Mouse (Mus musculus) lung, embryonic 14.5 days (tissue): ENCODE results near the gene Zswim1. TPM values are rescaled to one million over a fixed set of nuclear protein-coding genes. Genes with fewer than 3 reads are reported as not detected.
"Not testable (repeated sequence)": the region's sequence is repeated elsewhere in the genome, so short reads cannot be mapped to it uniquely, and the experiment has no call there.

Experiments used
- ATAC-seq: fragments of 200-750 bp; cut with Nextera tagmentation; 2 replicates; pipeline ENCODE4 v1.8.0; 2017; ENCODE audit warnings: mild to moderate bottlenecking, moderate TSS enrichment, moderate library complexity; ENCODE audit not compliant: insufficient read depth
- DNase-seq: peaks from one replicate; pipeline ENCODE4 v3.0.0-alpha.2; 2015
- H3K27ac ChIP-seq: fragments of 300-500 bp; sonication (generic); 2 replicates; pipeline ENCODE4 v1.5.1; 2014; ENCODE audit warnings: low read depth, mild to moderate bottlenecking, moderate library complexity
- H3K27me3 ChIP-seq: fragments of 300-500 bp; sonication (generic); 2 replicates; pipeline ENCODE4 v1.6.1; 2014; ENCODE audit warnings: low read length, control low read depth; ENCODE audit not compliant: insufficient read depth
- H3K36me3 ChIP-seq: fragments of 300-500 bp; sonication (generic); 2 replicates; pipeline ENCODE4 v1.6.1; 2014; ENCODE audit warnings: control low read depth; ENCODE audit not compliant: insufficient read depth
- H3K4me1 ChIP-seq: fragments of 300-500 bp; sonication (generic); 2 replicates; pipeline ENCODE4 v1.6.1; 2014; ENCODE audit warnings: antibody characterized with exemption, control low read depth; ENCODE audit not compliant: insufficient read depth
- H3K4me2 ChIP-seq: fragments of 300-500 bp; sonication (generic); 2 replicates; pipeline ENCODE4 v1.6.1; 2014; ENCODE audit warnings: mild to moderate bottlenecking
- H3K4me3 ChIP-seq: fragments of 300-500 bp; sonication (generic); 2 replicates; pipeline ENCODE4 v1.5.1; 2014; ENCODE audit warnings: low read depth, low read length
- H3K9ac ChIP-seq: fragments of 300-500 bp; sonication (generic); 2 replicates; pipeline ENCODE4 v1.6.1; 2014
- H3K9me3 ChIP-seq: fragments of 300-500 bp; sonication (generic); 2 replicates; pipeline ENCODE4 v1.6.1; 2016; ENCODE audit warnings: low read depth, low read length, control low read depth
- CTCF ChIP-seq: IDR thresholded peaks from 2 replicates; pipeline ENCODE4 v1.5.1; 2016; ENCODE audit warnings: antibody characterized with exemption, low read depth
- WGBS: fragments of 180-500 bp; shearing (Covaris S2); extraction: QIAGEN DNeasy Blood & Tissue Kit; methylation state at CpG from one replicate; pipeline ENCODE4 v1.1.7; 2014; 5-methylcytosine and 5-hydroxymethylcytosine counted together
- polyA plus RNA-seq: library from polyadenylated mRNA; unstranded; fragments of >200 nt; fragmentation: Nextera tagmentation; extraction: Ambion mirVana; gene quantifications from 2 replicates; pipeline ENCODE4 v1.2.1, GENCODE M21; 2014

Gene Zswim1
- polyA plus RNA-seq, 1 experiment from 2014 or later = 21.1 TPM

DNA sequence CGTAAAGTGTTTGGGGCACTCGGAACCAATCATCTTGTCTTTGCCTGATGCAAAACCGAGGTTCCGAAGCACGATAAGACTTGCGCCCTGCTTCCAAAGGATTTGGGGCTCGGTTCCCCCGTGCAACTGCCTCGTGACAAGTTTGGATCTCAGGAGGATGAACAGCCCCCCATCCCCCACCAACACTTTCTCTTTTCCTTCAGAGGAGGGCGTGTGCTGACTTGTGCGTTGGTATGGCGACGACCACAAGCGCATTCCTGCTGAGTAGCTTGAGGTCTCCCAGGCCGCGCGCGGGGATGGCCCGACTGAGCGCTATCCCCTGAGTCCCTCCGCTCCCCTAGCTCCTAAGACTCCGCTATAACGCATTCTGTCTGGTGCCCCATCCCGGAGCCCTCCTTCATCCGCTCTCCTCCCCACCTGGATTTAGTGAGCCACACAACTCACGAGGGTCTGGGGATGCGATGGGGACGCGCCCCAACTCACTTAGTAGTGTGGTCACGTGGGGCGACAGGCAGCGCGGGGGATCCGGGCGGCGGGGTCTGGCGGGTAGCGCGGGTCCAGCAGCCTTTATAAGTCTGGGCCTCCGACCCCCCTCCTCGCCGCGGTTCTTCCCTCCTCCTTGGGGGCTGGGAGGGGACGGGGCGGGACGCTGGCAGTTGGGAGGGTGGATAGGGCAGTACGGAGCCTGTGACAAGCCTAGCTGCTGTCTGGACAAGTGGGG, 34.8 kb downstream of the Zswim1 start, which contains the start of gene Pltp:
Pltp (minus strand) TSS at position 611 of the 721 bp plus-strand sequence.
- Histone ChIP-seq H3K4me3 (peak within 1 kb of the TSS; percentile 63), H3K36me3 (peaks cover 14% of the 10 kb centered on the region), H3K9me3 (no peaks in the 10 kb centered on the region), H3K9ac (peak within 1 kb of the TSS; percentile 57), H3K27ac (peak within 1 kb of the TSS; percentile 71), H3K4me2 (peak within 1 kb of the TSS; percentile 98), H3K4me1 (peaks cover 25% of the 10 kb centered on the region), H3K27me3 (peaks cover 6% of the 10 kb centered on the region; the same call in 1 of the 2 replicates)
- DNase-seq (peak; percentile 84), ATAC-seq (peak; percentile 77)
- under 1% methylated on average over 40 of the region's 47 CpGs for WGBS
- no peak for TF ChIP-seq CTCF

DNA sequence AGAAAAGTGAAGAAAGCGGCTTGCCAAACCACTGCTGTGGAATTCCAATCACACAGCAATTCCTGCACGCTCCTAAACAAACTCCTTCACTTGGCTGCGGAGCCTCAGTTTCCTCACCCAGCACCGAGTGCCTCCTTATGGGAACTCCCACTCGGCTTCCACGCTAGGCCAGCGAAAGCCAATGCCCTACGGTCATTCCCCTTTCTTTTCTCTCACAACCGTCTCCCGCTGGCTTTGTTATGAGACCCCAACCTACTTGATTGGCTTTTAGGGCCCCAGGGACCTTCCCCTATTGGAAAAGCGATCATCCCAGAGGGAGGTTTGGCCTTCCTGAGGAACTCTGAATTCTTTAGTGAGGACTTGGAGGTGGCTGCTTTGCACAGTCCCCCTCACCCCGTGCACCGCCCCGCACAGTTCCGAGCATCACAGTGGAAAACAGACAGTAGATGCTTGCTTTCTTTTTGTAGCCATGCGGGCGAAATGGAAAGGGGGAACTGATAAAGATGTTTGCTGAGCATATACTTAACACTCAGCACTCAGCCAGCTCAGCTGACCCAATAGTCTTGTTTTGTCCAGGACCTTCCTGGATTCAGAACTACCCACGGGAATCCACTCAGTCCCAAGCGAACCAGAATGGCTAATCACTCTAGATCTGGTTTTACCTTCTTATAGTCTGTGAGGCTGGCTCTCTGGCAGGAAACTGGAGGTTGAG, 35.5 kb downstream of the Zswim1 start:
- Histone ChIP-seq H3K27me3 (peaks cover 6% of the 10 kb centered on the region; the same call in 1 of the 2 replicates), H3K27ac (peak overlapping the region; percentile 71), H3K9ac (peak overlapping the region; percentile 57), H3K4me3 (peak overlapping the region; percentile 63), H3K4me2 (peak overlapping the region; percentile 98), H3K4me1 (peaks cover 32% of the 10 kb centered on the region), H3K9me3 (no peaks in the 10 kb centered on the region), H3K36me3 (peaks cover 7% of the 10 kb centered on the region; the same call in 1 of the 2 replicates)
- 8% methylated on average over 19 of the region's 19 CpGs for WGBS
- no peak for DNase-seq
- no peak for ATAC-seq
- no peak for TF ChIP-seq CTCF

DNA sequence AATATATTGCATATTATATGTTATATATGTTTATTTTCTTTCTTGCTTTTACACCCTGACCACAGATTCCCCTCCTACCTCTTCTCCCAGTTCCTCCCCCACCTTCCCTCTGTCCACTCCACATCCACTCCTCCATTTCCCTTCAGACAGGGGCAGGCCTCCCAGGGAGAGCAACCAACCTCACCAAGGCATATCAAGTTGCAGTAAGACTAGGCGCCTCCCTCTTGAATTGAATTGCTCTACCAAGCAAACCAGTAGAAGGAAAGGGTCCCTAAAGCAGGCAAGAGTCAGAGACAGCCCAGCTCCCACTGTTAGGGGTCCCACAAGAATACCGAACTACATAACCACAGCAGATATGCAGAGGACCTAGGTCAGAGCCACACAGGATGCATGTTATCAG, 36.7 kb downstream of the Zswim1 start:
- Histone ChIP-seq H3K9ac (no peak overlapping the region), H3K27me3 (peaks cover 6% of the 10 kb centered on the region; the same call in 1 of the 2 replicates), H3K4me1 (peaks cover 32% of the 10 kb centered on the region), H3K4me2 (no peak overlapping the region), H3K36me3 (no peaks in the 10 kb centered on the region), H3K4me3 (no peak overlapping the region), H3K9me3 (no peaks in the 10 kb centered on the region), H3K27ac (no peak overlapping the region)
- DNase-seq = no peak
- TF ChIP-seq CTCF = no peak
- no peak for ATAC-seq
- WGBS = 46% methylated on average over 2 of the region's 2 CpGs

GRCm38 (mm10) chr2:164859640-164860432, 37.4 kb downstream of the Zswim1 start:
- Histone ChIP-seq H3K9ac (no peak overlapping the region), H3K4me3 (no peak overlapping the region), H3K27me3 (peaks cover 6% of the 10 kb centered on the region; the same call in 1 of the 2 replicates), H3K4me1 (peaks cover 31% of the 10 kb centered on the region), H3K9me3 (no peaks in the 10 kb centered on the region), H3K36me3 (no peaks in the 10 kb centered on the region), H3K27ac (no peak overlapping the region), H3K4me2 (no peak overlapping the region)
- DNase-seq (no peak), ATAC-seq (no peak)
- no peak for TF ChIP-seq CTCF
- WGBS = 60% methylated on average over 9 of the region's 9 CpGs

DNA sequence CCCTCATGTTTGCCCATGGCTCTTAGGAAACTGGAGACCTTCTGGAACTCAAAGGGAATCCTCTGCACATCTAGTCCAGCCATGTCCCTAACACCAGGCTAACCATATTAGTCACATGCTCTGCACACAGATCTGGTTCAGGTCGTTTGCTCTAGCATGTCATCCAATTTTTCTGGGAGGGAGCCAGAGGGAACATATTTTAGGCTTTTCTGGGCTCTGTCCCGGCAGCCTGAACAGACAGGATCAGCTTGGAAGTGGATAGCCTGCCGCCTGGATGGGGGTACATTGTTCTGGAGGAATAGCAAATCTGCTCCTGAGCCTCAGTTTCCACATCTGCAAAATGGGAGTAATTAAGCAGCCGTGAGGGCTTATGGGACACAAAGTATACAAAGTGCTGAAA, 38.6 kb downstream of the Zswim1 start:
- Histone ChIP-seq H3K4me1 (peaks cover 29% of the 10 kb centered on the region), H3K27me3 (peaks cover 6% of the 10 kb centered on the region; the same call in 1 of the 2 replicates), H3K9me3 (no peaks in the 10 kb centered on the region), H3K4me2 (no peak overlapping the region), H3K27ac (peak overlapping the region; percentile 87; the same call in 1 of the 2 replicates), H3K4me3 (no peak overlapping the region), H3K36me3 (no peaks in the 10 kb centered on the region), H3K9ac (no peak overlapping the region)
- no peak for DNase-seq
- no peak for TF ChIP-seq CTCF
- ATAC-seq = no peak
- 50% methylated on average over 4 of the region's 4 CpGs for WGBS

DNA sequence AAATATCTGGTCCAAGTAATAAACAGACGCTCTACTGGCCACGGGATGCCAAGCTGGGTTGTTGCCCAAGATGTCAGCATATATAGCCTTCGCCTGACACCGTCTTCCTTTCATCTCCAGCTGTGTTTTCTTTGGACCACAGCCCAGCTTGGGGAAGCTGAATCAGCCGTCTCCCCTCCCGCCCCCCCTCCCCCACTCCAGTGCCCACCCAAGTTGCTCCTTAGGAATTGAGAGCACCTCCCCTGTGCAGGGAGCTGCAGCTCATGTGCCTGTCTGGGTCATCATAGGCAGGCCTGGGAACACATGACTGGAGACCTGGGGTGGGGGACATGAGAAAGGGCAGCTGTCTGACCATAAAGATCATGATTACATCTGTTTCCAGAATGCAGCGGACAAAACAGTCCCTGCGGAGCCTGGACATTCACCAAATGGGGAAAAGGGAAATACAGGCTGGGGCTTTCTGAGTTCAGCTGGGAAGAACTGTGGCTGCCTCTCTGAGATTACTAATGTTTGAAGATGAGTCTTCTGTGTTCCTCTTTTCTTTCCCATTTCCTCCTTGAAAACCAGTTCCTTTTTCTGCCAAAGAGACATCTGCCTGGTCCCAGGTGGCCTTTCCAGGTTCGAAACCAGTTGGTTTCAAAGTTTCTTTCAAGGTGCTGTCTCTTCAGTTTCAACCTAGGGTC, 39.8 kb downstream of the Zswim1 start:
- Histone ChIP-seq H3K9me3 (no peaks in the 10 kb centered on the region), H3K36me3 (no peaks in the 10 kb centered on the region), H3K27me3 (no peaks in the 10 kb centered on the region), H3K27ac (peak overlapping the region; percentile 87), H3K4me1 (peaks cover 30% of the 10 kb centered on the region), H3K9ac (no peak overlapping the region), H3K4me3 (no peak overlapping the region), H3K4me2 (peak overlapping the region; percentile 25; the same call in 1 of the 2 replicates)
- WGBS = 14% methylated on average over 9 of the region's 9 CpGs
- no peak for TF ChIP-seq CTCF
- ATAC-seq (peak; percentile 88), DNase-seq (peak; percentile 99)

DNA sequence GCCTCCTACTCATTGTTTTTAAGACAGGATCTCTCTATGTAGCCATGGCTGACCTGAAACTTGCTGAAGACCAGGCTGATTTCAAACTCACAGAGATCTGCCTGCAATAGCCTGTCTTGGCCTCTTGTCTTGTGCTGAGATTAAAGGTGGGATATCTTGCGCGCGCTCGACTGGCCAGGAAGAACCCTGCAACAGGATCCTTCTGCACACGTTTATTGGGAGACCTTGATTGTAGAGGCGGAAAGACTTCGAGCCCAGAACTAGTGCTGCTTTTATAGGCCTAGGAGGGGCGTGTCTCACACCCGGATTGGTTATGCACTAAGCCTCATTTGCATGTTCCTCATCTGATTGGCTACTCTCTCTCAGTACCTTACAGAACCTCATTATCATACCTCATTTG, 40.9 kb downstream of the Zswim1 start:
- peaks cover 31% of the 10 kb centered on the region for H3K4me1 ChIP-seq
- not testable (repeated sequence) for H3K9ac ChIP-seq, ATAC-seq, H3K4me3 ChIP-seq, DNase-seq, H3K9me3 ChIP-seq, H3K27me3 ChIP-seq, H3K4me2 ChIP-seq, H3K36me3 ChIP-seq, H3K27ac ChIP-seq
- WGBS = 93% methylated on average over 9 of the region's 9 CpGs
